13 mouse cellular contexts compared by ENCODE assay signal in the genomic region with DNA sequence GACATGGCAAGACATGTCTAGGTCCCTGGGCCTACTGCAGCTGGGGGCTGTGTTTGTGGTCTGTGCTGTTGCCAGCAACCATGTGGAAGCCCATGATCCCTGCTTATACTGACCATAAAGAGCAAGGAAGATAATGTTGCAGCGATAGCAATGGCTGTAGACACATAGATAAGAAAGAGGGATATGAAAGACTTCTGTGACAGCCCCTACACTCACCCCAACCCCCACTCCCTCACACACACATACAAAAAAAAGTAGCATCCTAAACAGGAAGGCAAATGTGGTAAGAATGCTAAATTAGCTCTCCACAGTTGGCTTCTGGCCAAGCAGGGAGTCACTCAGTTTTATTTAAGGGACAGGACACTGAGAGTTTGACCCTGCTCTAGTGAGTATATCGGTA. TPM values are rescaled to one million over a fixed set of nuclear protein-coding genes. Genes with fewer than 3 reads are reported as not detected.
A peak's percentile ranks its signal among the peaks of the same experiment; 100 is the strongest.
DNase-seq lines count a peak whose midpoint lies in the region; ATAC-seq and TF ChIP-seq lines count a peak whose summit lies in the region.
"Had no signal": no experiment of that assay in that cellular context is flagged by ENCODE, and none has a peak within 500 bp of the region (broad histone marks: within the 10 kb centered on the region; RNA-seq: fewer than 3 reads in every experiment).

No protein-coding gene starts in this region.

- no peak overlapping the region for H3K4me3 ChIP-seq in heart, embryonic 14.5 days (ENCODE audit: control insufficient read depth in 1 of 2, insufficient read depth in 1 of 2, low read depth in 1 of 2, low read length in 2 of 2)
- no peak overlapping the region for H3K4me3 ChIP-seq in lung, embryonic 14.5 days (ENCODE audit: low read depth, low read length)
- no peak overlapping the region for H3K4me3 ChIP-seq in liver, embryonic 13.5 days (replicated peaks)
- H3K4me3 ChIP-seq: forebrain, embryonic 10.5 days; intestine, embryonic 15.5 days; limb, embryonic 15.5 days; midbrain, embryonic 10.5 days had no signal

- peak overlapping the region in 1 of 2 experiments; percentile 53; a peak in 1 of 4 replicates for H3K27ac ChIP-seq in heart, embryonic 14.5 days (replicated peaks in 1 of 2; ENCODE audit: control insufficient read depth in 1 of 2, insufficient read depth in 1 of 2, low read depth in 2 of 2, low read length in 2 of 2)
- no peak overlapping the region for H3K27ac ChIP-seq in lung, embryonic 14.5 days (ENCODE audit: low read depth)
- no peak overlapping the region for H3K27ac ChIP-seq in liver, embryonic 13.5 days
- H3K27ac ChIP-seq: forebrain, embryonic 10.5 days; intestine, embryonic 15.5 days; limb, embryonic 15.5 days; midbrain, embryonic 10.5 days had no signal

- H3K9me3 ChIP-seq in heart, embryonic 14.5 days (ENCODE audit: control insufficient read depth, low read length), result no peaks in the 10 kb centered on the region
- no peaks in the 10 kb centered on the region for H3K9me3 ChIP-seq in lung, embryonic 14.5 days (ENCODE audit: low read depth, low read length)
- no peaks in the 10 kb centered on the region for H3K9me3 ChIP-seq in liver, embryonic 13.5 days (replicated peaks)
- H3K9me3 ChIP-seq: forebrain, embryonic 10.5 days; intestine, embryonic 15.5 days; limb, embryonic 15.5 days; midbrain, embryonic 10.5 days had no signal

- no peak for DNase-seq in heart, postnatal 36 days
- peak; percentile 74 for DNase-seq in lung, embryonic 14.5 days
- DNase-seq in lung, postnatal 4 days, result no peak
- DNase-seq in MEL-GATA-1-ER (ENCODE audit: extremely low read depth, low read depth), result peak; percentile 32
- DNase-seq in liver, embryonic 13.5 days, result no peak
- DNase-seq in thymus, postnatal 10 days (ENCODE audit: low spot score in 2 of 2), result no peak
- no peak for DNase-seq in thymus, adult 18-20 months
- DNase-seq: cerebellum, adult 9-11 months had no signal

- H3K27me3 ChIP-seq in heart, embryonic 14.5 days (ENCODE audit: control insufficient read depth, insufficient read depth, low read length), result no peaks in the 10 kb centered on the region; the same call in 1 of the 2 replicates
- no peaks in the 10 kb centered on the region for H3K27me3 ChIP-seq in lung, embryonic 14.5 days (ENCODE audit: insufficient read depth, low read length)
- H3K27me3 ChIP-seq in liver, embryonic 13.5 days, result no peaks in the 10 kb centered on the region
- H3K27me3 ChIP-seq: intestine, embryonic 15.5 days; limb, embryonic 15.5 days had no signal

- no peak overlapping the region for H3K9ac ChIP-seq in heart, embryonic 14.5 days (ENCODE audit: low read length)
- H3K9ac ChIP-seq in lung, embryonic 14.5 days, result no peak overlapping the region
- no peak overlapping the region for H3K9ac ChIP-seq in liver, embryonic 13.5 days
- H3K9ac ChIP-seq: intestine, embryonic 15.5 days; limb, embryonic 15.5 days had no signal

- no peak overlapping the region for H3K4me2 ChIP-seq in heart, embryonic 14.5 days (ENCODE audit: low read length)
- no peak overlapping the region for H3K4me2 ChIP-seq in lung, embryonic 14.5 days
- H3K4me2 ChIP-seq in liver, embryonic 13.5 days, result no peak overlapping the region
- H3K4me2 ChIP-seq: intestine, embryonic 15.5 days; limb, embryonic 15.5 days had no signal

- intact Hi-C loops in heart, postnatal 36 days (cut with DNase I), result no loop called here

- ATAC-seq in heart, embryonic 14.5 days (ENCODE audit: insufficient number of reproducible peaks, insufficient read depth, low FRiP score, low read depth), result peak; percentile 59; the same call in 1 of the 2 replicates
- ATAC-seq in lung, embryonic 14.5 days (ENCODE audit: insufficient read depth), result peak; percentile 67; the same call in 1 of the 2 replicates
- ATAC-seq in liver, embryonic 13.5 days (ENCODE audit: low read depth), result peak; percentile 60
- ATAC-seq: intestine, embryonic 15.5 days had no signal

- H3K36me3 ChIP-seq in heart, embryonic 14.5 days (ENCODE audit: control insufficient read depth, insufficient read depth, low read length), result no peaks in the 10 kb centered on the region
- H3K36me3 ChIP-seq in lung, embryonic 14.5 days (ENCODE audit: insufficient read depth), result no peaks in the 10 kb centered on the region
- H3K36me3 ChIP-seq in liver, embryonic 13.5 days, result no peaks in the 10 kb centered on the region
- H3K36me3 ChIP-seq: forebrain, embryonic 10.5 days; intestine, embryonic 15.5 days; limb, embryonic 15.5 days; midbrain, embryonic 10.5 days had no signal

- 1% methylated on average over 2 of the region's 2 CpGs for WGBS in heart, embryonic 14.5 days
- 37% methylated on average over 2 of the region's 2 CpGs for WGBS in lung, embryonic 14.5 days
- 23% methylated on average over 2 of the region's 2 CpGs for WGBS in liver, embryonic 13.5 days (ENCODE audit: insufficient replicate concordance)

- no peak for TF ChIP-seq CTCF in lung, embryonic 14.5 days (IDR thresholded peaks at IDR 0.05; ENCODE audit: low read depth)

- H3K4me1 ChIP-seq in heart, embryonic 14.5 days (ENCODE audit: control insufficient read depth in 2 of 2, insufficient read depth in 2 of 2, low read length in 2 of 2), result peaks cover 10 to 22% of the 10 kb centered on the region in 2 experiments
- no peaks in the 10 kb centered on the region for H3K4me1 ChIP-seq in lung, embryonic 14.5 days (ENCODE audit: insufficient read depth)
- peaks cover 8% of the 10 kb centered on the region for H3K4me1 ChIP-seq in liver, embryonic 13.5 days (replicated peaks)
- H3K4me1 ChIP-seq: forebrain, embryonic 10.5 days; intestine, embryonic 15.5 days; limb, embryonic 15.5 days; midbrain, embryonic 10.5 days had no signal

RNA-seq across cellular contexts. Expression of gene Zranb2, which starts 16.0 kb away (rescaled TPM):
- 68.0 and 69.4 TPM in 2 replicates for polyA plus RNA-seq in heart, embryonic 14.5 days (2014; fragmentation: Nextera tagmentation; extraction: Ambion mirVana)
- 10 to 100 TPM; 36.1 to 36.2 TPM for total RNA-seq in heart, postnatal 36 days (2021)
- 99.2 and 104 TPM in 2 replicates for polyA plus RNA-seq in lung, embryonic 14.5 days (2014; fragmentation: Nextera tagmentation; extraction: Ambion mirVana)
- 63.5 and 74.4 TPM in 2 replicates for polyA plus RNA-seq in liver, embryonic 13.5 days (2015; fragmentation: Nextera tagmentation; extraction: Ambion mirVana)

RNA-seq across cellular contexts. Expression of gene Ptger3, which starts 48.7 kb away (rescaled TPM):
- polyA plus RNA-seq in heart, embryonic 14.5 days (2014; fragmentation: Nextera tagmentation; extraction: Ambion mirVana), result 2.5 and 3.4 TPM in 2 replicates
- under 1 TPM; 0.16 to 0.94 TPM for total RNA-seq in heart, postnatal 36 days (2021)
- polyA plus RNA-seq in lung, embryonic 14.5 days (2014; fragmentation: Nextera tagmentation; extraction: Ambion mirVana), result 9.6 and 10.3 TPM in 2 replicates
- polyA plus RNA-seq in liver, embryonic 13.5 days (2015; fragmentation: Nextera tagmentation; extraction: Ambion mirVana), result 5.2 and 5.3 TPM in 2 replicates

Comparison
In these comparisons a context has a peak if more than half of its experiments do, and no peak if none do; other contexts are left out.
1. DNase-seq: peak in lung, embryonic 14.5 days (single experiment) and MEL-GATA-1-ER (single experiment); none in heart, postnatal 36 days (0 of 2), lung, postnatal 4 days (0 of 2), liver, embryonic 13.5 days (single experiment), thymus, postnatal 10 days (0 of 2) and thymus, adult 18-20 months (0 of 2).
2. Peak in every context shown above with its lines, with median percentiles within 50 percentile points of each other: ATAC-seq.